Mouse (Mus musculus): ENCODE measurements around the gene P2ry6. TPM values are rescaled to one million over a fixed set of nuclear protein-coding genes. Genes with fewer than 3 reads are reported as not detected.

P2ry6 gene
- polyA plus RNA-seq, 1 experiment, result not detected

GRCm38 (mm10) chr7:100915204-100915603 is 59.2 kb downstream of the P2ry6 start:
- no peaks in the 10 kb centered on the region for H3K27me3 ChIP-seq (ENCODE audit: control insufficient read depth, insufficient read depth, low read length, poor library complexity, severe bottlenecking)
- peaks cover 6% of the 10 kb centered on the region for H3K4me1 ChIP-seq (ENCODE audit: control insufficient read depth, insufficient read depth, low read length)
- no peak overlapping the region for H3K27ac ChIP-seq (ENCODE audit: insufficient read depth, low read length)
- TF ChIP-seq POLR2A (IDR thresholded peaks at IDR 0.05; ENCODE audit: insufficient read depth, low read length) (no peak), CTCF (IDR thresholded peaks at IDR 0.05; ENCODE audit: low read depth, low read length) (no peak), EP300 (IDR thresholded peaks at IDR 0.05; ENCODE audit: insufficient read depth, low read depth, low read length) (no peak)
- no peaks in the 10 kb centered on the region for H3K36me3 ChIP-seq (ENCODE audit: control insufficient read depth, insufficient read depth, low read length, poor library complexity, severe bottlenecking)
- H3K9me3 ChIP-seq (replicated peaks; ENCODE audit: control insufficient read depth, insufficient read depth, low read length, poor library complexity, severe bottlenecking), result no peaks in the 10 kb centered on the region
- no peak overlapping the region for H3K4me3 ChIP-seq (ENCODE audit: low read depth, low read length)
- H3K9ac ChIP-seq (ENCODE audit: low read depth, poor library complexity, severe bottlenecking), result no peak overlapping the region

- Histone ChIP-seq H3K4me3 (ENCODE audit: low read depth, low read length) (no peak overlapping the region), H3K36me3 (ENCODE audit: control insufficient read depth, insufficient read depth, low read length, poor library complexity, severe bottlenecking) (no peaks in the 10 kb centered on the region), H3K27me3 (ENCODE audit: control insufficient read depth, insufficient read depth, low read length, poor library complexity, severe bottlenecking) (no peaks in the 10 kb centered on the region), H3K9ac (ENCODE audit: low read depth, poor library complexity, severe bottlenecking) (no peak overlapping the region), H3K4me1 (ENCODE audit: control insufficient read depth, insufficient read depth, low read length) (no peaks in the 10 kb centered on the region), H3K9me3 (replicated peaks; ENCODE audit: control insufficient read depth, insufficient read depth, low read length, poor library complexity, severe bottlenecking) (no peaks in the 10 kb centered on the region), H3K27ac (ENCODE audit: insufficient read depth, low read length) (no peak overlapping the region)
- TF ChIP-seq CTCF (IDR thresholded peaks at IDR 0.05; ENCODE audit: low read depth, low read length) (no peak), EP300 (IDR thresholded peaks at IDR 0.05; ENCODE audit: insufficient read depth, low read depth, low read length) (no peak)
Measured at GRCm38 (mm10) chr7:100911791-100912190, 62.7 kb downstream of the P2ry6 start.

- H3K27ac ChIP-seq (ENCODE audit: insufficient read depth, low read length), result no peak overlapping the region
- H3K27me3 ChIP-seq (ENCODE audit: control insufficient read depth, insufficient read depth, low read length, poor library complexity, severe bottlenecking), result no peaks in the 10 kb centered on the region
- no peak overlapping the region for H3K4me3 ChIP-seq (ENCODE audit: low read depth, low read length)
- no peaks in the 10 kb centered on the region for H3K36me3 ChIP-seq (ENCODE audit: control insufficient read depth, insufficient read depth, low read length, poor library complexity, severe bottlenecking)
- H3K9me3 ChIP-seq (replicated peaks; ENCODE audit: control insufficient read depth, insufficient read depth, low read length, poor library complexity, severe bottlenecking), result no peaks in the 10 kb centered on the region
- H3K9ac ChIP-seq (ENCODE audit: low read depth, poor library complexity, severe bottlenecking), result no peak overlapping the region
- TF ChIP-seq EP300 (IDR thresholded peaks at IDR 0.05; ENCODE audit: insufficient read depth, low read depth, low read length), result no peak
- TF ChIP-seq POLR2A (IDR thresholded peaks at IDR 0.05; ENCODE audit: insufficient read depth, low read length), result no peak
- no peak for TF ChIP-seq CTCF (IDR thresholded peaks at IDR 0.05; ENCODE audit: low read depth, low read length)
- no peaks in the 10 kb centered on the region for H3K4me1 ChIP-seq (ENCODE audit: control insufficient read depth, insufficient read depth, low read length)
Measured at GRCm38 (mm10) chr7:100911246-100911770, 63.1 kb downstream of the P2ry6 start.

- H3K27ac ChIP-seq (ENCODE audit: insufficient read depth, low read length), result no peak overlapping the region
- no peaks in the 10 kb centered on the region for H3K36me3 ChIP-seq (ENCODE audit: control insufficient read depth, insufficient read depth, low read length, poor library complexity, severe bottlenecking)
- TF ChIP-seq POLR2A (IDR thresholded peaks at IDR 0.05; ENCODE audit: insufficient read depth, low read length), result no peak
- peak; percentile 56 for TF ChIP-seq CTCF (IDR thresholded peaks at IDR 0.05; ENCODE audit: low read depth, low read length)
- no peaks in the 10 kb centered on the region for H3K9me3 ChIP-seq (replicated peaks; ENCODE audit: control insufficient read depth, insufficient read depth, low read length, poor library complexity, severe bottlenecking)
- no peak overlapping the region for H3K4me3 ChIP-seq (ENCODE audit: low read depth, low read length)
- H3K9ac ChIP-seq (ENCODE audit: low read depth, poor library complexity, severe bottlenecking), result no peak overlapping the region; the same call in 1 of the 2 replicates
- no peaks in the 10 kb centered on the region for H3K4me1 ChIP-seq (ENCODE audit: control insufficient read depth, insufficient read depth, low read length)
- H3K27me3 ChIP-seq (ENCODE audit: control insufficient read depth, insufficient read depth, low read length, poor library complexity, severe bottlenecking), result no peaks in the 10 kb centered on the region
Measured at GRCm38 (mm10) chr7:100908567-100908966, 65.9 kb downstream of the P2ry6 start.

- Histone ChIP-seq H3K36me3 (ENCODE audit: control insufficient read depth, insufficient read depth, low read length, poor library complexity, severe bottlenecking) (no peaks in the 10 kb centered on the region), H3K4me3 (ENCODE audit: low read depth, low read length) (no peak overlapping the region), H3K27ac (ENCODE audit: insufficient read depth, low read length) (no peak overlapping the region), H3K9me3 (replicated peaks; ENCODE audit: control insufficient read depth, insufficient read depth, low read length, poor library complexity, severe bottlenecking) (no peaks in the 10 kb centered on the region), H3K4me1 (ENCODE audit: control insufficient read depth, insufficient read depth, low read length) (no peaks in the 10 kb centered on the region), H3K27me3 (ENCODE audit: control insufficient read depth, insufficient read depth, low read length, poor library complexity, severe bottlenecking) (no peaks in the 10 kb centered on the region), H3K9ac (ENCODE audit: low read depth, poor library complexity, severe bottlenecking) (peak overlapping the region; percentile 13; the same call in 1 of the 2 replicates)
- no peak for TF ChIP-seq CTCF (IDR thresholded peaks at IDR 0.05; ENCODE audit: low read depth, low read length)
- no peak for TF ChIP-seq EP300 (IDR thresholded peaks at IDR 0.05; ENCODE audit: insufficient read depth, low read depth, low read length)
- TF ChIP-seq POLR2A (IDR thresholded peaks at IDR 0.05; ENCODE audit: insufficient read depth, low read length), result no peak
Measured at GRCm38 (mm10) chr7:100908061-100908460, 66.4 kb downstream of the P2ry6 start.

- Histone ChIP-seq H3K4me3 (ENCODE audit: low read depth, low read length) (no peak overlapping the region), H3K27me3 (ENCODE audit: control insufficient read depth, insufficient read depth, low read length, poor library complexity, severe bottlenecking) (no peaks in the 10 kb centered on the region), H3K27ac (ENCODE audit: insufficient read depth, low read length) (no peak overlapping the region), H3K4me1 (ENCODE audit: control insufficient read depth, insufficient read depth, low read length) (no peaks in the 10 kb centered on the region), H3K9me3 (replicated peaks; ENCODE audit: control insufficient read depth, insufficient read depth, low read length, poor library complexity, severe bottlenecking) (no peaks in the 10 kb centered on the region), H3K9ac (ENCODE audit: low read depth, poor library complexity, severe bottlenecking) (no peak overlapping the region), H3K36me3 (ENCODE audit: control insufficient read depth, insufficient read depth, low read length, poor library complexity, severe bottlenecking) (no peaks in the 10 kb centered on the region)
- TF ChIP-seq POLR2A (IDR thresholded peaks at IDR 0.05; ENCODE audit: insufficient read depth, low read length) (no peak), EP300 (IDR thresholded peaks at IDR 0.05; ENCODE audit: insufficient read depth, low read depth, low read length) (no peak), CTCF (IDR thresholded peaks at IDR 0.05; ENCODE audit: low read depth, low read length) (peak; percentile 94)
Measured at GRCm38 (mm10) chr7:100907231-100907630, 67.2 kb downstream of the P2ry6 start.
